Mouse (Mus musculus) monocyte, adult 59 days (primary cell): ENCODE results near the gene Surf4. TPM values are rescaled to one million over a fixed set of nuclear protein-coding genes. Genes with fewer than 3 reads are reported as not detected.

ENCODE experiments used
- total RNA-seq, 2 experiments: library from RNA; stranded (reverse); gene quantifications; one replicate each; pipeline ENCODE4 v1.2.4; 2023

The Surf4 gene
- total RNA-seq: 100 to 1,000 TPM; 120 to 132 TPM

DNA sequence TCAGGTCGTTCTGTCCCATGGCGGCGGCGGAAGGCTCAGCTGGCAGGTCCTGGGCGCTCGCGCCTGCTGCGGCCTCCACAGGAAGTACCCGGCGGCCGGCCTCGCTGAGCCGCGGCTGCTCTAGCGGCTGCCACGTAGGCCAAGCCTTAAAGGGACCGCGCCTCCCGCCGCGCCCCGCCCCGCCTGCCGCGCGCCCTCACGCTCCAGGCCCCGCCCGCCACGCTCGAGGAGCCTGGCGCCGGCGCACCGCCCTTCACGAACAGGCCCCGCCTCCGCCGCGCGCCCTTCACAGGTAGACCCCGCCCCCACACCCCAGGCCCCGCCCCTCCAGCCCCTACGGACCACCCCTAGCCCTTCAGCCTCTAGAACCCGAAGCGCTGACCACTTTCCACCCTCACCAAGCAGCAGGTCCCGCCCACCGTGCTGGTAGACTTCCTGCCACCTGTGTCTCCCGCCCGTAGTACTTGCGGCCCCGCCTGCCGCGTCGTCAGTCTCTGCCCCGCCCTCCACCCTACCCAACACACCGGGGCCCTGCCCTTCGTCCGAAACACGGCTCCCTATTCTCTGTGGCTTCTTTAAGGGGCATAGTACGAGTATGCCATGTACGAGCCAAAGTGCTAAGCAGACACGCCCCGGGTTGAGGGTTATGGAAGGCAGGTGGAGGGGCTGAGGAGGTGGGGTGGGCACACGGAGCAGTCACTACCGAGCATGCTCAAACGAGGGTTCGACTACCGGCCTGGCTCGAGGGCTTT lies at the start of gene Surf4, which contains the start of gene Stkld1:
Surf4 (minus strand) TSS at position 625 of the 752 bp plus-strand sequence.
Stkld1 (plus strand) TSS at position 744 of the 752 bp plus-strand sequence.

GRCm38 (mm10) chr2:26973116-26973515 lies 39.4 kb upstream of the Surf4 start, which contains the start of gene Adamts13:
Gene Adamts13, plus strand, starts transcription at chr2:26973416.

DNA sequence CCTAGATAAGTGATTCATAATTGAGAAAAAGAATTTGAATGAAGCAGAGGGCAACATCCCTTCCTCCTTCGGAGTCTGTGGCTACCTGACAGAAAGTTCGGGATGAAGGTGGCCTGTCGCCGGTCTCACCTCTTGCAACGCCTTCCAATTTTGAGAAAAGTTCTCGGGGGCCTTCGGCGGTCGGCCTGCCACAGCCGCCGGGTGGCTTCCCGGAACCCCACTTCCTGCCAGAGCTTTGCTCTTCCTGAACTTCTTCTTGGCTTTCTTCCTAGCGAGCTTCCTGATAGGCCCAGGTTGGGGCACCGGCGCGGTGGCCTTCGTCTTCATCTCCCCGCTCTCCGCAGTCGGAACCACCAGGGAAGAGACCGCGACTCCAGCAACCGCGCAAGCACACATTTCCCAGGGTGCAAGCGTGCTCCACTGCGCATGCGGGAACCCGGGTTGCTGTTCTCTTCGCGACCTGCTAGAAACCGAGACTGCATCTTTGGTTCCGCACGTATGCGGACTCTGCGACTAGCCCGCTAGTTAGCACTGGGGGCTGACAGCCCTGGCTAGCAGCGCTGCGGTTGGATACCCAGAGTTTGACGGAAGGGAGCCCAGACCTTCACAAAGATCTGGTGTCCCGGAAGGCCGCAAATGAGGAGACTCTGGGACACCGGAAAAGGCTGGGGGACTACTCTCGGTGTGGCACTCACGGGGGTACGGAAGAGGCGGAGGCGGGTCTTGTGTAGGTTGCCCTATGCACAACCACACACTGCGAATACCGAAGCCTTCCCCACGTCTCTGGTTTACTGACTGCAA lies 30.4 kb upstream of the Surf4 start, which contains the start of gene Rexo4:
Rexo4 (minus strand) TSS at position 464 of the 801 bp plus-strand sequence.

GRCm38 (mm10) chr2:26915927-26916728 lies 17.6 kb downstream of the Surf4 start, which contains the start of the genes Surf2 and Surf1:
Gene Surf2, plus strand, starts transcription at chr2:26916367.
Gene Surf1, minus strand, starts transcription at chr2:26916530.

DNA sequence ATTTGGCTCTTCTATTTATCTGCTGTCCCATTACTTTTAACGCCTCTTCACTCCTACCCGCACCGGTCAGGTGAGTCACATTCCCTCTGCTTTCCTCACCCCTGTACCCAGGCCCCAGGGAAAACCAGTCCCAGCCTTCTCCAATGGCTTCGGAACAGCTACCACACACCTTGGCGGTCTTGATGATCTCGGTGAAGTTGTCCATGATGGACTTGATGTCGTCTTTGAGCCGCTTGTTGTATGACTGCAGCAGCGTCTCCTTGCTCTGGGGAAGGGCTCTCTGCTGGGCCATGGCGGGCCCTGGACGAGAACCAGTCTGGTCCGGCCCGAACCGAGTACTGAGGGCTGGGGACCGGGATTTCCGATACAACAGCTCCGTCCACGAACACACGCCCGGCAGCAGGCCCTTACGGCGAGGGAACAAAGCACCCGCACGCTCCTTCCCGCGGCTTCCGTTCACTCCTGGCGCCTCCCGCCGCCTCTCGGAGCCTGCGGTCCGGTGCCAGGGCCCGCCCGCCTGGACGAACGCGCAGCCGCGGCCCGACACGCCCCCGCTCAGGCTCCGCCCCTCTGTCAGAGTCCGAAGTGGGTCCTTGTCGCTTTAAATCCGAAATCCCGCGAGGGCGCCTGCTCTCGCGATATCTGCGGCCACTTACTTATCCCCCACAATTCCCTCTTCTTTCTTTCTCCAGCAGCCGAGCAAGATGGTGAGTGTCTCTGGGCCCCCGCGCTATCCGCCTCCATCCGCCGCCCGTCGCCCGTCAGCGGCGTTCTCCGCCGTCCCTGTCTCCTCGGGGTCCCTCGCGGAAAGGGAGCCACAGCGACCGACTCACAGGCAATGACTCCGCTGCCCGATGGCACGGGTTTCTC lies 23.4 kb downstream of the Surf4 start, which contains the start of the genes Med22 and Rpl7a:
Med22 (minus strand) TSS at position 554 of the 870 bp plus-strand sequence.
Rpl7a (plus strand) TSS at position 641 of the 870 bp plus-strand sequence.

GRCm38 (mm10) chr2:26902467-26903220 lies 31.1 kb downstream of the Surf4 start, which contains the start of gene Surf6:
Gene Surf6, minus strand, starts transcription at chr2:26902879.

Other genes starting within 250 kb of the Surf4 start
- not detected for gene Abo, start 68.9 kb downstream of the Surf4 start, total RNA-seq
- gene Surf6, start 31.0 kb downstream of the Surf4 start, total RNA-seq: 10 to 100 TPM; 21.6 to 25.0 TPM
- 10 to 100 TPM; 17.8 to 19.7 TPM for gene Med22, start 23.3 kb downstream of the Surf4 start, total RNA-seq
- gene Rpl7a, start 23.2 kb downstream of the Surf4 start, total RNA-seq: 100 to 1,000 TPM; 653 to 734 TPM
- 10 to 100 TPM; 26.4 to 27.1 TPM for gene Surf2, start 17.6 kb downstream of the Surf4 start, total RNA-seq
- gene Surf1, start 17.4 kb downstream of the Surf4 start, total RNA-seq: 10 to 100 TPM; 65.0 to 66.3 TPM
- under 1 TPM in 1 of 2 experiments, not detected in 1; 0.49 TPM for gene Stkld1, start 119 bp upstream of the Surf4 start, total RNA-seq
- gene Rexo4, start 30.5 kb upstream of the Surf4 start, total RNA-seq: 10 to 100 TPM; 36.9 to 41.3 TPM
- under 1 TPM in 1 of 2 experiments, not detected in 1; 0.15 TPM for gene Adamts13, start 39.5 kb upstream of the Surf4 start, total RNA-seq
- 10 to 100 TPM; 21.0 to 22.0 TPM for gene Cacfd1, start 76.0 kb upstream of the Surf4 start, total RNA-seq
- gene Slc2a6, start 94.1 kb upstream of the Surf4 start, total RNA-seq: 100 to 1,000 TPM; 128 to 134 TPM
- not detected for gene Mymk, start 138.3 kb upstream of the Surf4 start, total RNA-seq
- under 1 TPM in 1 of 2 experiments, not detected in 1; 0.13 TPM for gene Adamtsl2, start 145.5 kb upstream of the Surf4 start, total RNA-seq
- gene Fam163b, start 208.6 kb upstream of the Surf4 start, total RNA-seq: not detected
- gene Dbh, start 231.3 kb upstream of the Surf4 start, total RNA-seq: not detected